Mouse (Mus musculus) embryonic facial prominence, embryonic 15.5 days (tissue): ENCODE results near the gene Ankzf1. TPM values are rescaled to one million over a fixed set of nuclear protein-coding genes. Genes with fewer than 3 reads are reported as not detected.
A peak's percentile ranks its signal among the peaks of the same experiment; 100 is the strongest.

Experiments used
- ATAC-seq: fragments of 200-750 bp; cut with Nextera tagmentation; 2 replicates; pipeline ENCODE4 v1.8.0; 2017; ENCODE audit warnings: low read depth, moderate TSS enrichment; ENCODE audit not compliant: insufficient number of reproducible peaks, low FRiP score, low TSS enrichment
- H3K27ac ChIP-seq: fragments of 300-500 bp; sonication (generic); replicated peaks from 2 replicates; pipeline ENCODE4 v1.5.1; 2015; ENCODE audit warnings: mild to moderate bottlenecking, inconsistent platforms
- H3K27me3 ChIP-seq: fragments of 300-500 bp; sonication (generic); 2 replicates; pipeline ENCODE4 v1.6.1; 2015; ENCODE audit warnings: inconsistent platforms
- H3K36me3 ChIP-seq: fragments of 300-500 bp; sonication (generic); 2 replicates; pipeline ENCODE4 v1.6.1; 2015; ENCODE audit warnings: mild to moderate bottlenecking, inconsistent platforms
- H3K4me1 ChIP-seq: fragments of 300-500 bp; sonication (generic); 2 replicates; pipeline ENCODE4 v1.6.1; 2015; ENCODE audit warnings: inconsistent platforms
- H3K4me2 ChIP-seq: fragments of 300-500 bp; sonication (generic); replicated peaks from 2 replicates; pipeline ENCODE4 v1.6.1; 2015; ENCODE audit warnings: mild to moderate bottlenecking, inconsistent platforms
- H3K4me3 ChIP-seq: fragments of 300-500 bp; sonication (generic); replicated peaks from 2 replicates; pipeline ENCODE4 v1.5.1; 2015; ENCODE audit warnings: mild to moderate bottlenecking, inconsistent platforms
- H3K9ac ChIP-seq: fragments of 300-500 bp; sonication (generic); 2 replicates; pipeline ENCODE4 v1.6.1; 2015; ENCODE audit warnings: inconsistent platforms
- H3K9me3 ChIP-seq: fragments of 300-500 bp; sonication (generic); replicated peaks from 2 replicates; pipeline ENCODE4 v1.6.1; 2016; ENCODE audit warnings: inconsistent platforms
- WGBS: fragments of 180-500 bp; shearing (Covaris S2); methylation state at CpG from one replicate; pipeline ENCODE4 v1.1.7; 2015; 5-methylcytosine and 5-hydroxymethylcytosine counted together
- microRNA-seq: library from miRNA; unstranded; fragments of <30 nt; microRNA quantifications from one replicate; pipeline ENCODE4, GENCODE M21; 2016; ENCODE audit warnings: borderline number of aligned reads
- polyA plus RNA-seq: library from polyadenylated mRNA; unstranded; fragments of >200 nt; fragmentation: Nextera tagmentation; extraction: Ambion mirVana; gene quantifications from 2 replicates; pipeline ENCODE4 v1.2.1, GENCODE M21; 2015

Ankzf1 gene
- polyA plus RNA-seq, 1 experiment from 2014 or later: 30.2 TPM

DNA sequence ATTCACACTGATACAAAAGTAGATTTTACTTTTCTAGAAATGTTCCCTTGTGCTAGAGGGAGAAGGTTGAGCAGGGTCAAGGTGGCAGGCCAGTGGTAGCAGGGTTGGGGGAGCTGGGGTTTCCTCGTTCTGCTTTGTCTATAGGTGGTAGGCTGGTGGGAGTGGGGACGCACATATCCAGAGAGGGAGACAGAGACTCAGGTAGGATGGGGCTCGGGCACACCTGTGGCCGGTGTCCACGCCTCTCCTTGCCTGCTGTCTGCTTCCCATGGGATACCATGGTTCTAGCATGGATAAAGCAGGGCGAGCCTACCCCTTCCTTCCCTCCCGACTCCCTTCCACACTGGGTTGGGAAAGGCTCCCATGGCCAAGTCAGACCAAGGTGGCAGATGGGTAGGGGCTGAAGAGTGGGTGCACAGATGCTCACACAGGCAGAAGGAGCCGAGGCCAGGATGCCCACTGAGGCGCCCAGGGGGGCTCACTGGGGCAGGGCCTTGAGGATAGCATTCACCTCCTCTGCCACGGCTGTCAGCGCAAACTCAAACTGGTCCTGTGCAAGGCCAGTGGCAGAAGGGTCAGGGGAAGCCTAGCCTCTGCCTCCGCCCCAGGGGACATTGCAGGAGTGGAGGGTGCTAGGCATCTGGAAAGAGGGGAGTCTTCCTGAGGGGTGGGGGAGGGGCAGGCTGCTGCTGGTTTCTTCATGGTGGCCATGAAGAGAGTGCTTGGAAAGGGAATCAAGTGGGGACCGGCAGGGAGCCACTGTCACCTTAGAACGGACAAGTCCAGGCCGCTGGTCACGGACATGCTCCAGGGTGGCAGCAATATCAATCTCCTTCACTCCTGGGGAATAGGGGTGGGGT lies 55.4 kb downstream of the Ankzf1 start:
- Histone ChIP-seq H3K27me3 (no peaks in the 10 kb centered on the region), H3K36me3 (peaks cover 15% of the 10 kb centered on the region; the same call in 1 of the 2 replicates), H3K4me3 (no peak overlapping the region), H3K9me3 (no peaks in the 10 kb centered on the region), H3K27ac (no peak overlapping the region), H3K9ac (no peak overlapping the region), H3K4me1 (peaks cover 20% of the 10 kb centered on the region), H3K4me2 (no peak overlapping the region)
- no peak for ATAC-seq
- WGBS: 74% methylated on average over 16 of the region's 16 CpGs

DNA sequence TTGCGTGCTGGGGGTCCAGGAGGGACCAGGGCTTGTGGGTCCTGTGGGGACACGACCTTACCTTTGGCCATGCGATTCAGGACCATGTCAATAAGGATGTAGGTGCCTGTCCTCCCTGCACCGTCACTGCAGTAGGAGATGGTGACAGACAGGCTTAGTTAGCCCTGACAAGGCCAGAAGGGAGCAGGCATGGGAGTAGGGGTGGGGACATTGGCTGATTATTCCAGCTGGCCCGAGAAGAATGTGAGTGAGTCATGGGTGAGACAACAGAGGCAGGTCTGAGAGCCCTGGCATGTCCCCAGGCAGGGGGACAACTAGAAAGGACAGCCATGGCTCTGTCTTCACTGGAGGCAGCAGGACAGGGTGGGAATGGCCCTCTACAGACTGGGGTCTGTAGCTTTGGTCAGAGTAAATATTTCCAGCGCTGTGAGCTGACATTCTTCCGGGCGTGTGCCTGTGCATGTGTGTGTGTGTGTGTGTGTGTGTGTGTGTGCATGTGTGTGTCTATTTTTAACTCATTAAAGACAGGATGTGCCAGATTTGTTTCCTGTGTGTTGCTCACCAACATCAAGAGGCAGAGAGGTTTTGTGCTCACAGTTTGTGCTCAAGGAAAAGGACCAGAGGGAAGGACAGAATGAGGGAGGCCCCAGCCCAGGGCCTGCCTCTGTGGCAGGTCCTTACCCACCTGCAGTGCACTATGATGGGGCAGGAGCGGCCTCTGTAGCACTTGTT lies 56.3 kb downstream of the Ankzf1 start:
- 38% methylated on average over 9 of the region's 9 CpGs for WGBS

More for the DNA sequence above, 56.3 kb downstream of the Ankzf1 start:
- H3K27me3 ChIP-seq: no peaks in the 10 kb centered on the region; the same call in 1 of the 2 replicates
- no peak overlapping the region for H3K4me3 ChIP-seq
- no peak overlapping the region for H3K27ac ChIP-seq
- H3K4me1 ChIP-seq: peaks cover 20% of the 10 kb centered on the region
- no peak overlapping the region for H3K9ac ChIP-seq
- no peaks in the 10 kb centered on the region for H3K9me3 ChIP-seq
- no peak overlapping the region for H3K4me2 ChIP-seq
- peaks cover 12% of the 10 kb centered on the region; the same call in 1 of the 2 replicates for H3K36me3 ChIP-seq
- peak; percentile 31 for ATAC-seq

Small RNAs within 50 kb of the gene (microRNA-seq; reads per million reads assigned to microRNA genes)
- not detected for gene Gm27943

Other genes with a start within 250 kb of the Ankzf1 start
- 1.6 and 1.7 TPM in 2 replicates for gene Ihh, start 240.5 kb upstream of the Ankzf1 start, polyA plus RNA-seq
- 9.6 and 9.9 TPM in 2 replicates for gene Nhej1, start 67.0 kb upstream of the Ankzf1 start, polyA plus RNA-seq
- gene Slc23a3, start 58.3 kb upstream of the Ankzf1 start, polyA plus RNA-seq: 0.32 and 0.37 TPM in 2 replicates
- 45.3 TPM in 2 replicates for gene Cnppd1, start 49.4 kb upstream of the Ankzf1 start, polyA plus RNA-seq
- 53.8 and 54.2 TPM in 2 replicates for gene Retreg2, start 49.4 kb upstream of the Ankzf1 start, polyA plus RNA-seq
- gene Zfand2b, start 23.5 kb upstream of the Ankzf1 start, polyA plus RNA-seq: 46.5 and 51.2 TPM in 2 replicates
- 20.7 and 23.3 TPM in 2 replicates for gene Abcb6, start 11.8 kb upstream of the Ankzf1 start, polyA plus RNA-seq
- gene Atg9a, start within 50 bp of the Ankzf1 start, polyA plus RNA-seq: 32.5 and 37.7 TPM in 2 replicates
- gene Glb1l, start 18.7 kb downstream of the Ankzf1 start, polyA plus RNA-seq: 18.2 and 25.1 TPM in 2 replicates
- gene Stk16, start 18.7 kb downstream of the Ankzf1 start, polyA plus RNA-seq: 121 and 138 TPM in 2 replicates
- gene Tuba4a, start 27.7 kb downstream of the Ankzf1 start, polyA plus RNA-seq: 94.8 and 98.3 TPM in 2 replicates
- not detected in 2 replicates for gene A630095N17Rik, start 40.0 kb downstream of the Ankzf1 start, polyA plus RNA-seq
- gene Dnajb2, start 44.3 kb downstream of the Ankzf1 start, polyA plus RNA-seq: 47.9 and 51.3 TPM in 2 replicates
- gene Ptprn, start 72.4 kb downstream of the Ankzf1 start, polyA plus RNA-seq: 0.41 and 1.0 TPM in 2 replicates
- 0.39 and 0.68 TPM in 2 replicates for gene Resp18, start 86.3 kb downstream of the Ankzf1 start, polyA plus RNA-seq
- gene Dnpep, start 125.8 kb downstream of the Ankzf1 start, polyA plus RNA-seq: 113 and 115 TPM in 2 replicates
- 112 and 140 TPM in 2 replicates for gene Des, start 168.2 kb downstream of the Ankzf1 start, polyA plus RNA-seq
- gene Speg, start 183.1 kb downstream of the Ankzf1 start, polyA plus RNA-seq: 16.5 and 18.6 TPM in 2 replicates
- gene Gmppa, start 243.8 kb downstream of the Ankzf1 start, polyA plus RNA-seq: 103 and 104 TPM in 2 replicates